Mouse (Mus musculus): ENCODE measurements around the gene Pgr.

Gene Pgr

GRCm38 (mm10) chr9:8899616-8900202, at the start of gene Pgr:
Gene Pgr (plus strand): TSS chr9:8899833.
- DNase-seq = peak; percentile 36

- no peak for DNase-seq
Measured at GRCm38 (mm10) chr9:8857455-8857854, 42.2 kb upstream of the Pgr start.

- no peak for DNase-seq
Measured at GRCm38 (mm10) chr9:8868511-8868910, 31.1 kb upstream of the Pgr start.

- no peak for DNase-seq
Measured at GRCm38 (mm10) chr9:8895205-8895604, 4.4 kb upstream of the Pgr start.

- DNase-seq = peak; percentile 18
Measured at GRCm38 (mm10) chr9:8900203-8901012, 775 bp downstream of the Pgr start.

GRCm38 (mm10) chr9:8901013-8901646, 1.5 kb downstream of the Pgr start:
- DNase-seq = peak; percentile 25

- DNase-seq = peak; percentile 73
Measured at GRCm38 (mm10) chr9:8901647-8902131, 2.1 kb downstream of the Pgr start.

- DNase-seq = no peak
Measured at GRCm38 (mm10) chr9:8902277-8902676, 2.6 kb downstream of the Pgr start.

- DNase-seq = no peak
Measured at GRCm38 (mm10) chr9:8927561-8927960, 27.9 kb downstream of the Pgr start.

GRCm38 (mm10) chr9:8937753-8938152, 38.1 kb downstream of the Pgr start:
- DNase-seq = no peak

GRCm38 (mm10) chr9:8953306-8953705, 53.7 kb downstream of the Pgr start:
- no peak for DNase-seq

- peak; percentile 22 for DNase-seq
Measured at GRCm38 (mm10) chr9:8964512-8965133, 65.0 kb downstream of the Pgr start.

GRCm38 (mm10) chr9:8970240-8970639, 70.6 kb downstream of the Pgr start:
- no peak for DNase-seq

- DNase-seq = no peak
Measured at GRCm38 (mm10) chr9:8971491-8971890, 71.9 kb downstream of the Pgr start, which contains the start of gene Gm16485. Gene Gm16485 (plus strand): TSS chr9:8971791.

GRCm38 (mm10) chr9:8977775-8978174, 78.1 kb downstream of the Pgr start:
- peak; percentile 71 for DNase-seq

GRCm38 (mm10) chr9:8982315-8982714, 82.7 kb downstream of the Pgr start:
- no peak for DNase-seq

- DNase-seq = no peak
Measured at GRCm38 (mm10) chr9:8996494-8996893, 96.9 kb downstream of the Pgr start.

GRCm38 (mm10) chr9:9001170-9001569, 101.5 kb downstream of the Pgr start:
- DNase-seq = no peak

GRCm38 (mm10) chr9:9015108-9015507, 115.5 kb downstream of the Pgr start:
- no peak for DNase-seq
